In the genomic region with DNA sequence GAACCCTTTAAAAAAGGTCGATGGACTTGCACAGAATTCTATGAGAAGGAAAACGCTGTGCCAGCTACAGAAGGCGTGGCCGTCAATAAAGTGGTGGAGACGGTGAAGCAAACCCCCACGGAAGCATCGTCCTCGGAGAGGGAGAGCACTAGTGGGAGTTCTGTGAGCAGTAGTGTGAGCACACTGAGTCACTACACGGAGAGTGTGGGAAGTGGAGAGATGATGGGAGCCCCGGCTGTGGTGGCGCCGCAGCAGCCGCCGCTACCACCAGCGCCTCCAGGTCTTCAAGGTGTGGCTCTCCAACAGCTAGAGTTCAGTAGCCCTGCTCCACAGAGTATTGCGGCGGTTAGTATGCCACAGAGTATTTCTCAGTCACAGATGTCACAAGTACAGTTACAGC, we compare ENCODE assay signal across 10 mouse cellular contexts. TPM values are rescaled to one million over a fixed set of nuclear protein-coding genes. Genes with fewer than 3 reads are reported as not detected.
A peak's percentile ranks its signal among the peaks of the same experiment; 100 is the strongest.
DNase-seq lines count a peak whose midpoint lies in the region; ATAC-seq and TF ChIP-seq lines count a peak whose summit lies in the region.
"Had no signal": no experiment of that assay in that cellular context is flagged by ENCODE, and none has a peak within 500 bp of the region (broad histone marks: within the 10 kb centered on the region; RNA-seq: fewer than 3 reads in every experiment).

No protein-coding gene starts in this region.

- H3K4me2 ChIP-seq in kidney, embryonic 14.5 days (replicated peaks; ENCODE audit: low read depth, low read length), result no peak overlapping the region
- peak overlapping the region; percentile 84 for H3K4me2 ChIP-seq in embryonic facial prominence, embryonic 13.5 days
- peak overlapping the region; percentile 93 for H3K4me2 ChIP-seq in hindbrain, embryonic 16.5 days (ENCODE audit: low read length)
- peak overlapping the region; percentile 90 for H3K4me2 ChIP-seq in midbrain, postnatal 0 days (ENCODE audit: low read depth, low read length, poor library complexity, severe bottlenecking)

- H3K9me3 ChIP-seq in kidney, embryonic 14.5 days (ENCODE audit: control insufficient read depth, low read length), result no peaks in the 10 kb centered on the region; the same call in 1 of the 2 replicates
- no peaks in the 10 kb centered on the region for H3K9me3 ChIP-seq in embryonic facial prominence, embryonic 13.5 days
- H3K9me3 ChIP-seq in hindbrain, embryonic 16.5 days (ENCODE audit: control insufficient read depth, low read length), result no peaks in the 10 kb centered on the region
- H3K9me3 ChIP-seq in midbrain, postnatal 0 days (ENCODE audit: low read length), result no peaks in the 10 kb centered on the region

- ATAC-seq in kidney, embryonic 14.5 days (ENCODE audit: low FRiP score, low TSS enrichment), result no peak
- no peak for ATAC-seq in embryonic facial prominence, embryonic 13.5 days (ENCODE audit: insufficient number of reproducible peaks, insufficient read depth, low FRiP score, low TSS enrichment, low read depth)
- ATAC-seq in hindbrain, embryonic 16.5 days, result no peak
- ATAC-seq in midbrain, postnatal 0 days (ENCODE audit: low FRiP score), result no peak
- ATAC-seq: inflammation-experienced regulatory T-cells, adult 6 months had no signal

- 86% methylated on average over 17 of the region's 17 CpGs for WGBS in kidney, adult 2 months
- WGBS in kidney, embryonic 14.5 days, result 88% methylated on average over 17 of the region's 17 CpGs
- WGBS in embryonic facial prominence, embryonic 13.5 days, result 87% methylated on average over 17 of the region's 17 CpGs
- 80% methylated on average over 17 of the region's 17 CpGs for WGBS in hindbrain, embryonic 16.5 days
- WGBS in midbrain, postnatal 0 days, result 87% methylated on average over 17 of the region's 17 CpGs

- H3K27ac ChIP-seq in kidney, adult 2 months (ENCODE audit: insufficient read depth, low read depth, low read length), result no peak overlapping the region
- H3K27ac ChIP-seq in kidney, embryonic 14.5 days (ENCODE audit: low read depth, low read length), result no peak overlapping the region
- no peak overlapping the region for H3K27ac ChIP-seq in embryonic facial prominence, embryonic 13.5 days
- no peak overlapping the region for H3K27ac ChIP-seq in hindbrain, embryonic 16.5 days (ENCODE audit: low read depth, low read length)
- H3K27ac ChIP-seq in midbrain, postnatal 0 days (ENCODE audit: low read depth, low read length), result no peak overlapping the region
- H3K27ac ChIP-seq: liver, embryonic 14.5 days had no signal

- no peak for TF ChIP-seq POLR2A in kidney, adult 2 months (IDR thresholded peaks at IDR 0.05; ENCODE audit: low read depth, low read length)

- TF ChIP-seq CTCF in kidney, adult 2 months (conservative IDR thresholded peaks at IDR 0.05; ENCODE audit: insufficient read depth, insufficient read length, low read depth, low read length), result no peak
- TF ChIP-seq CTCF in midbrain, postnatal 0 days (IDR thresholded peaks at IDR 0.05), result no peak

- no peaks in the 10 kb centered on the region for H3K36me3 ChIP-seq in kidney, adult 2 months (ENCODE audit: control insufficient read depth, insufficient read depth, low read length)
- H3K36me3 ChIP-seq in kidney, embryonic 14.5 days (ENCODE audit: control insufficient read depth, insufficient read depth, low read length), result peaks cover 26% of the 10 kb centered on the region
- peaks cover 34% of the 10 kb centered on the region for H3K36me3 ChIP-seq in embryonic facial prominence, embryonic 13.5 days
- peaks cover 7% of the 10 kb centered on the region; the same call in 1 of the 2 replicates for H3K36me3 ChIP-seq in hindbrain, embryonic 16.5 days (ENCODE audit: control insufficient read depth, insufficient read depth, low read length)
- H3K36me3 ChIP-seq in midbrain, postnatal 0 days (ENCODE audit: insufficient read depth, low read length), result peaks cover 13% of the 10 kb centered on the region; the same call in 1 of the 2 replicates

- DNase-seq in kidney, adult 2 months, result no peak
- no peak for DNase-seq in midbrain, postnatal 0 days (ENCODE audit: low spot score)
- DNase-seq in thymus, postnatal 0 days (ENCODE audit: low spot score), result no peak
- no peak for DNase-seq in adrenal gland, postnatal 4 days (ENCODE audit: low spot score in 2 of 2)
- DNase-seq in layer of hippocampus, adult 18-20 months (ENCODE audit: low spot score in 2 of 2), result no peak

- no peaks in the 10 kb centered on the region for H3K4me1 ChIP-seq in kidney, adult 2 months (ENCODE audit: control insufficient read depth, insufficient read depth, low read length)
- H3K4me1 ChIP-seq in kidney, embryonic 14.5 days (ENCODE audit: control insufficient read depth, insufficient read depth, low read length), result peaks cover 53% of the 10 kb centered on the region
- peaks cover 55% of the 10 kb centered on the region for H3K4me1 ChIP-seq in embryonic facial prominence, embryonic 13.5 days
- peaks cover 46% of the 10 kb centered on the region for H3K4me1 ChIP-seq in hindbrain, embryonic 16.5 days (ENCODE audit: control insufficient read depth, insufficient read depth, low read depth, low read length)
- peaks cover 33% of the 10 kb centered on the region for H3K4me1 ChIP-seq in midbrain, postnatal 0 days (ENCODE audit: insufficient read depth, low read length)

- H3K27me3 ChIP-seq in kidney, adult 2 months (replicated peaks; ENCODE audit: control insufficient read depth, insufficient read depth, low read length), result no peaks in the 10 kb centered on the region
- H3K27me3 ChIP-seq in kidney, embryonic 14.5 days (ENCODE audit: control insufficient read depth, insufficient read depth, low read length), result no peaks in the 10 kb centered on the region
- H3K27me3 ChIP-seq in embryonic facial prominence, embryonic 13.5 days, result no peaks in the 10 kb centered on the region
- no peaks in the 10 kb centered on the region for H3K27me3 ChIP-seq in hindbrain, embryonic 16.5 days (replicated peaks; ENCODE audit: control insufficient read depth, insufficient read depth, low read length)
- no peaks in the 10 kb centered on the region for H3K27me3 ChIP-seq in midbrain, postnatal 0 days (ENCODE audit: insufficient read depth, low read length)

- peak overlapping the region; percentile 6; the same call in 1 of the 2 replicates for H3K4me3 ChIP-seq in kidney, adult 2 months (ENCODE audit: insufficient read depth, low read depth, low read length)
- no peak overlapping the region for H3K4me3 ChIP-seq in kidney, embryonic 14.5 days (ENCODE audit: low read length)
- peak overlapping the region; percentile 93 for H3K4me3 ChIP-seq in embryonic facial prominence, embryonic 13.5 days
- H3K4me3 ChIP-seq in hindbrain, embryonic 16.5 days (ENCODE audit: low read length), result peak overlapping the region; percentile 97
- H3K4me3 ChIP-seq in midbrain, postnatal 0 days (ENCODE audit: low read depth, low read length), result peak overlapping the region; percentile 75

- H3K9ac ChIP-seq in kidney, embryonic 14.5 days (ENCODE audit: low read depth, low read length), result no peak overlapping the region
- H3K9ac ChIP-seq in embryonic facial prominence, embryonic 13.5 days, result 0 out of 2 replicates have a peak overlapping the region, but pooled peaks have one; percentile 6
- H3K9ac ChIP-seq in hindbrain, embryonic 16.5 days (ENCODE audit: low read depth, low read length), result peak overlapping the region; percentile 99
- H3K9ac ChIP-seq in midbrain, postnatal 0 days (replicated peaks; ENCODE audit: low read length, poor library complexity, severe bottlenecking), result peak overlapping the region; percentile 92; the same call in 1 of the 2 replicates
- H3K9ac ChIP-seq: liver, embryonic 14.5 days had no signal

RNA-seq across cellular contexts. Expression of a gene that starts 2.6 kb away (rescaled TPM):
- polyA plus RNA-seq in kidney, adult 2 months (2012; rRNA removed), result 137 and 153 TPM in 2 replicates
- polyA plus RNA-seq in kidney, embryonic 14.5 days (2014; fragmentation: Nextera tagmentation; extraction: Ambion mirVana), result 844 and 1,016 TPM in 2 replicates
- polyA plus RNA-seq in embryonic facial prominence, embryonic 13.5 days (2015; fragmentation: Nextera tagmentation; extraction: Ambion mirVana), result 501 and 535 TPM in 2 replicates
- polyA plus RNA-seq in hindbrain, embryonic 16.5 days (2015; fragmentation: Nextera tagmentation; extraction: Ambion mirVana), result 777 and 791 TPM in 2 replicates
- total RNA-seq in midbrain, postnatal 0 days (2014; rRNA removed), result 574 and 673 TPM in 2 replicates
- 603 and 649 TPM in 2 replicates for polyA plus RNA-seq in midbrain, postnatal 0 days (2015; fragmentation: Nextera tagmentation; extraction: Ambion mirVana)
- polyA plus RNA-seq in thymus, postnatal 0 days (2015; fragmentation: Nextera tagmentation; extraction: Ambion mirVana), result 320 and 360 TPM in 2 replicates
- total RNA-seq in adrenal gland, postnatal 4 days (2021), result 1,000 to 10,000 TPM; 1,342 to 1,567 TPM
- 100 to 1,000 TPM; 533 to 545 TPM for total RNA-seq in layer of hippocampus, adult 18-20 months (2021)
